Mouse (Mus musculus) CH12.LX (cell line): ENCODE results near the gene Ubl3. TPM values are rescaled to one million over a fixed set of nuclear protein-coding genes. Genes with fewer than 3 reads are reported as not detected.

Source experiments
- DNase-seq: peaks from one replicate; pipeline ENCODE4 v3.0.0-alpha.2; 2013; ENCODE audit errors: extremely low read depth
- H3K27ac ChIP-seq: 2 replicates; pipeline ENCODE4 v1.5.1; 2012; ENCODE audit warnings: low read depth, mild to moderate bottlenecking, control low read depth, moderate library complexity; ENCODE audit not compliant: insufficient read depth
- H3K27me3 ChIP-seq: replicated peaks from 2 replicates; pipeline ENCODE3; 2012; ENCODE audit warnings: inconsistent platforms
- H3K36me3 ChIP-seq, 2 experiments: replicated peaks in 1 of 2; 2 replicates each; pipeline versions ENCODE3 to v1.6.1; 2012; ENCODE audit warnings: inconsistent platforms in 1 of 2, low read length in 1 of 2, mild to moderate bottlenecking in 1 of 2, mixed read lengths in 1 of 2, moderate library complexity in 1 of 2; ENCODE audit not compliant: control insufficient read depth in 1 of 2, insufficient read depth in 1 of 2
- H3K4me1 ChIP-seq, 2 experiments: 2 replicates each; pipeline ENCODE4 v1.6.1; 2012; ENCODE audit warnings: inconsistent platforms in 1 of 2, moderate library complexity in 1 of 2; ENCODE audit not compliant: insufficient read depth in 2 of 2, control insufficient read depth in 1 of 2
- H3K4me2 ChIP-seq: 2 replicates; pipeline ENCODE4 v1.6.1; 2012; ENCODE audit warnings: low read depth, mild to moderate bottlenecking, control low read depth; ENCODE audit not compliant: poor library complexity, insufficient read depth, severe bottlenecking
- H3K4me3 ChIP-seq, 3 experiments: fragments of 150-350 bp in 1 of 3; sonication (generic) in 1 of 3; replicated peaks in 1 of 3; 2 replicates each; pipeline versions ENCODE3 to v1.5.1; 2011 to 2012; ENCODE audit warnings: low read depth in 2 of 3, low read length in 2 of 3, mild to moderate bottlenecking in 2 of 3, moderate library complexity in 2 of 3, control low read depth in 1 of 3, improper control_type of control experiment in 1 of 3, inconsistent platforms in 1 of 3, mixed read lengths in 1 of 3; ENCODE audit not compliant: poor library complexity in 1 of 3
- H3K79me2 ChIP-seq: replicated peaks from 2 replicates; pipeline ENCODE4 v1.6.1; 2012; ENCODE audit warnings: mild to moderate bottlenecking, moderate library complexity; ENCODE audit not compliant: control insufficient read depth, poor library complexity, insufficient read depth, severe bottlenecking; ENCODE audit errors: extremely low read depth
- H3K9ac ChIP-seq: 2 replicates; pipeline ENCODE4 v1.6.1; 2012; ENCODE audit warnings: low read depth, mild to moderate bottlenecking, control low read depth, moderate library complexity; ENCODE audit not compliant: insufficient read depth
- H3K9me3 ChIP-seq: replicated peaks from 2 replicates; pipeline ENCODE3; 2012; ENCODE audit warnings: low read length, inconsistent platforms, mixed read lengths
- CHD1 ChIP-seq: IDR thresholded peaks from 2 replicates; pipeline ENCODE4 v1.6.1; 2012; ENCODE audit warnings: low read depth, low read length, improper control_type of control experiment, inconsistent platforms
- E2F4 ChIP-seq: IDR thresholded peaks from 2 replicates; pipeline ENCODE4 v1.6.1; 2011; ENCODE audit warnings: low read depth, low read length, improper control_type of control experiment; ENCODE audit not compliant: insufficient replicate concordance
- ELF1 ChIP-seq: IDR thresholded peaks from 2 replicates; pipeline ENCODE4 v1.6.1; 2014; ENCODE audit warnings: low read depth, mild to moderate bottlenecking, inconsistent platforms, low read length, improper control_type of control experiment
- EP300 ChIP-seq: IDR thresholded peaks from 2 replicates; pipeline ENCODE4 v1.6.1; 2011; ENCODE audit warnings: low read length, improper control_type of control experiment
- ETS1 ChIP-seq: conservative IDR thresholded peaks from 2 replicates; pipeline ENCODE4 v1.6.1; 2012; ENCODE audit warnings: low read depth, mild to moderate bottlenecking, inconsistent platforms, low read length, improper control_type of control experiment, moderate library complexity
- GABPA ChIP-seq: IDR thresholded peaks from 2 replicates; pipeline ENCODE4 v1.6.1; 2012; ENCODE audit warnings: low read depth, low read length, improper control_type of control experiment, inconsistent platforms; ENCODE audit not compliant: insufficient replicate concordance
- MXI1 ChIP-seq: IDR thresholded peaks from 2 replicates; pipeline ENCODE4 v1.6.1; 2011; ENCODE audit warnings: mild to moderate bottlenecking, low read depth, low read length, improper control_type of control experiment
- MYC ChIP-seq: IDR thresholded peaks from 2 replicates; pipeline ENCODE4 v1.6.1; 2011; ENCODE audit warnings: low read depth, mild to moderate bottlenecking, improper control_type of control experiment, low read length
- NELFE ChIP-seq: IDR thresholded peaks from 2 replicates; pipeline ENCODE4 v1.6.1; 2011; ENCODE audit warnings: low read depth, low read length, improper control_type of control experiment
- POLR2A ChIP-seq: IDR thresholded peaks from 2 replicates; pipeline ENCODE4 v1.6.1; 2011; ENCODE audit warnings: low read depth, mild to moderate bottlenecking, improper control_type of control experiment, low read length
- RAD21 ChIP-seq: IDR thresholded peaks from 2 replicates; pipeline ENCODE4 v1.6.1; 2011; ENCODE audit warnings: low read depth, mild to moderate bottlenecking, low read length, improper control_type of control experiment, moderate library complexity
- RCOR1 ChIP-seq: conservative IDR thresholded peaks from 2 replicates; pipeline ENCODE4 v1.6.1; 2012; ENCODE audit warnings: low read depth, mild to moderate bottlenecking, inconsistent platforms, low read length, improper control_type of control experiment
- SIN3A ChIP-seq: IDR thresholded peaks from 2 replicates; pipeline ENCODE4 v1.6.1; 2012; ENCODE audit warnings: low read length, improper control_type of control experiment, inconsistent platforms
- SMC3 ChIP-seq: IDR thresholded peaks from 2 replicates; pipeline ENCODE4 v1.6.1; 2011; ENCODE audit warnings: low read depth, low read length, improper control_type of control experiment
- TBP ChIP-seq: conservative IDR thresholded peaks from 2 replicates; pipeline ENCODE4 v1.6.1; 2011; ENCODE audit warnings: low read depth, low read length, improper control_type of control experiment
- TCF12 ChIP-seq: IDR thresholded peaks from 2 replicates; pipeline ENCODE4 v1.6.1; 2014; ENCODE audit warnings: low read depth, mild to moderate bottlenecking, inconsistent platforms, low read length, improper control_type of control experiment
- UBTF ChIP-seq: IDR thresholded peaks from 2 replicates; pipeline ENCODE4 v1.6.1; 2012; ENCODE audit warnings: low read depth, mild to moderate bottlenecking, inconsistent platforms, low read length, improper control_type of control experiment, moderate library complexity
- USF2 ChIP-seq: conservative IDR thresholded peaks from 2 replicates; pipeline ENCODE4 v1.6.1; 2011; ENCODE audit warnings: low read depth, low read length, improper control_type of control experiment
- ZC3H11A ChIP-seq: IDR thresholded peaks from 2 replicates; pipeline ENCODE4 v1.6.1; 2012; ENCODE audit warnings: low read depth, mild to moderate bottlenecking, inconsistent platforms, low read length, improper control_type of control experiment
- ZMIZ1 ChIP-seq: IDR thresholded peaks from 2 replicates; pipeline ENCODE4 v1.6.1; 2012; ENCODE audit warnings: low read depth, mild to moderate bottlenecking, inconsistent platforms, low read length, improper control_type of control experiment
- ZNF384 ChIP-seq: IDR thresholded peaks from 2 replicates; pipeline ENCODE4 v1.6.1; 2012; ENCODE audit warnings: low read depth, low read length, improper control_type of control experiment, inconsistent platforms
- dilution Hi-C: fragments of 300-500 bp; cut with MboI; formaldehyde crosslinking; loops from 2 replicates; pipeline ENCODE4 v1.14.3; 2020; ENCODE audit warnings: low sequenced_read_pairs; ENCODE audit not compliant: extremely low pct_unique_long_range_greater_than_20kb, extremely low pct_ligation_motif_present
- in situ Hi-C: fragments of 300-500 bp; cut with MboI; formaldehyde crosslinking; loops from 3 replicates; pipeline ENCODE4 v1.14.3; 2019; ENCODE audit warnings: low sequenced_read_pairs, low pct_ligation_motif_present, low pct_unique_long_range_greater_than_20kb, mixed read lengths
- polyA plus RNA-seq: library from polyadenylated mRNA; unstranded; fragments of >175 nt; gene quantifications from 2 replicates; pipeline ENCODE4 v1.2.1, GENCODE M21; 2012; ENCODE audit warnings: low read depth; ENCODE audit not compliant: insufficient read length
- total RNA-seq, 2 experiments: library from RNA; depleted of rRNA; stranded (reverse); fragments of 300-350 nt in 1 of 2; fragments of >200 nt in 1 of 2; gene quantifications; 2 replicates each; pipeline ENCODE4 v1.2.3; 2012 to 2014

Gene Ubl3
- total and polyA plus RNA-seq, 3 experiments, result 46.9 to 83.3 (median 81.8) TPM

- Histone ChIP-seq H3K9me3 (peaks cover 6% of the 10 kb centered on the region), H3K4me3 (no peak overlapping the region), H3K9ac (no peak overlapping the region), H3K79me2 (no peaks in the 10 kb centered on the region), H3K27ac (no peak overlapping the region), H3K36me3 (no peaks in the 10 kb centered on the region), H3K27me3 (no peaks in the 10 kb centered on the region), H3K4me1 (peaks cover 0 to 22% of the 10 kb centered on the region in 2 experiments; a peak in 3 of 4 replicates), H3K4me2 (no peak overlapping the region)
- no peak for DNase-seq
- in situ Hi-C loops, result no loop called here
- dilution Hi-C loops, result no loop called here
- no peak for TF ChIP-seq EP300
Measured at GRCm38 (mm10) chr5:148591448-148591862, 38.9 kb upstream of the Ubl3 start.

- dilution Hi-C loops, result no loop called here
- in situ Hi-C loops, result no loop called here
- Histone ChIP-seq H3K4me1 (peaks cover 0 to 16% of the 10 kb centered on the region in 2 experiments; a peak in 2 of 4 replicates), H3K4me3 (no peak overlapping the region), H3K9me3 (peaks cover 6% of the 10 kb centered on the region), H3K79me2 (no peaks in the 10 kb centered on the region), H3K4me2 (no peak overlapping the region), H3K27me3 (no peaks in the 10 kb centered on the region), H3K27ac (no peak overlapping the region), H3K36me3 (no peaks in the 10 kb centered on the region), H3K9ac (no peak overlapping the region)
- TF ChIP-seq SMC3, result no peak
- TF ChIP-seq CHD1, result no peak
- TF ChIP-seq TBP, result no peak
- no peak for TF ChIP-seq MYC
- TF ChIP-seq GABPA, result no peak
- no peak for TF ChIP-seq NELFE
- no peak for TF ChIP-seq ZNF384
- no peak for TF ChIP-seq RAD21
- no peak for TF ChIP-seq ELF1
- TF ChIP-seq RCOR1, result no peak
- TF ChIP-seq SIN3A, result no peak
- no peak for TF ChIP-seq TCF12
- no peak for TF ChIP-seq UBTF
- TF ChIP-seq ZMIZ1, result no peak
- no peak for TF ChIP-seq ZC3H11A
- no peak for TF ChIP-seq USF2
- no peak for TF ChIP-seq MXI1
- TF ChIP-seq E2F4, result no peak
- TF ChIP-seq ETS1, result no peak
- TF ChIP-seq POLR2A, result no peak
- no peak for DNase-seq
Measured at GRCm38 (mm10) chr5:148590603-148591447, 38.2 kb upstream of the Ubl3 start.
